Mouse (Mus musculus): ENCODE measurements around the gene Gm9887. TPM values are rescaled to one million over a fixed set of nuclear protein-coding genes. Genes with fewer than 3 reads are reported as not detected.
"Not testable (repeated sequence)": the region's sequence is repeated elsewhere in the genome, so short reads cannot be mapped to it uniquely, and the experiment has no call there.

Gm9887 gene
- total RNA-seq, 1 experiment from 2014 or later, result 1.5 TPM

GRCm38 (mm10) chr12:69386281-69386732, 14.0 kb upstream of the Gm9887 start:
- DNase-seq, result not testable (repeated sequence)

- DNase-seq, result no peak
These were observed 13.5 kb upstream of the Gm9887 start for GRCm38 (mm10) chr12:69385542-69386280.

GRCm38 (mm10) chr12:69384606-69385005, 12.3 kb upstream of the Gm9887 start:
- no peak for DNase-seq

- no peak for DNase-seq
These were observed 10.6 kb upstream of the Gm9887 start for GRCm38 (mm10) chr12:69382880-69383279.

- DNase-seq, result no peak
These were observed 6.5 kb upstream of the Gm9887 start for GRCm38 (mm10) chr12:69378558-69379454.

- DNase-seq, result not testable (repeated sequence)
These were observed 5.4 kb upstream of the Gm9887 start for GRCm38 (mm10) chr12:69377636-69378035.

GRCm38 (mm10) chr12:69377188-69377587, 4.9 kb upstream of the Gm9887 start:
- no peak for DNase-seq

GRCm38 (mm10) chr12:69376132-69376531, 3.9 kb upstream of the Gm9887 start:
- no peak for DNase-seq

GRCm38 (mm10) chr12:69373850-69374766, 1.9 kb upstream of the Gm9887 start:
- DNase-seq, result no peak

- DNase-seq, result no peak
These were observed 573 bp upstream of the Gm9887 start for GRCm38 (mm10) chr12:69372731-69373331.

GRCm38 (mm10) chr12:69371421-69371853, 821 bp downstream of the Gm9887 start:
- no peak for DNase-seq

GRCm38 (mm10) chr12:69370936-69371335, 1.3 kb downstream of the Gm9887 start:
- no peak for DNase-seq

GRCm38 (mm10) chr12:69367557-69367956, 4.7 kb downstream of the Gm9887 start:
- no peak for DNase-seq

GRCm38 (mm10) chr12:69366424-69366823, 5.8 kb downstream of the Gm9887 start:
- no peak for DNase-seq

- DNase-seq, result no peak
These were observed 6.5 kb downstream of the Gm9887 start for GRCm38 (mm10) chr12:69365757-69366156.

GRCm38 (mm10) chr12:69363899-69364762, 8.1 kb downstream of the Gm9887 start:
- DNase-seq, result peak; percentile 87

- DNase-seq, result not testable (repeated sequence)
These were observed 9.1 kb downstream of the Gm9887 start for GRCm38 (mm10) chr12:69363110-69363509.

- DNase-seq, result no peak
These were observed 9.9 kb downstream of the Gm9887 start for GRCm38 (mm10) chr12:69362388-69362787.

- DNase-seq, result no peak
These were observed 10.3 kb downstream of the Gm9887 start for GRCm38 (mm10) chr12:69361919-69362318.

All from adrenal gland, postnatal 25 days (tissue).